Mouse (Mus musculus) lung, adult 2 months (tissue): ENCODE results near the gene Trak1.

ENCODE experiments used
- CTCF ChIP-seq: fragments of 200-500 bp; IDR thresholded peaks from 2 replicates; pipeline ENCODE4 v1.5.1; 2011; ENCODE audit warnings: mild to moderate bottlenecking, low read length, control low read depth; ENCODE audit not compliant: insufficient read depth
- POLR2A ChIP-seq: fragments of 200-500 bp; IDR thresholded peaks from 2 replicates; pipeline ENCODE4 v1.6.1; 2011; ENCODE audit warnings: low read depth, mild to moderate bottlenecking, control low read depth, low read length, borderline replicate concordance; ENCODE audit errors: extremely low read depth

DNA sequence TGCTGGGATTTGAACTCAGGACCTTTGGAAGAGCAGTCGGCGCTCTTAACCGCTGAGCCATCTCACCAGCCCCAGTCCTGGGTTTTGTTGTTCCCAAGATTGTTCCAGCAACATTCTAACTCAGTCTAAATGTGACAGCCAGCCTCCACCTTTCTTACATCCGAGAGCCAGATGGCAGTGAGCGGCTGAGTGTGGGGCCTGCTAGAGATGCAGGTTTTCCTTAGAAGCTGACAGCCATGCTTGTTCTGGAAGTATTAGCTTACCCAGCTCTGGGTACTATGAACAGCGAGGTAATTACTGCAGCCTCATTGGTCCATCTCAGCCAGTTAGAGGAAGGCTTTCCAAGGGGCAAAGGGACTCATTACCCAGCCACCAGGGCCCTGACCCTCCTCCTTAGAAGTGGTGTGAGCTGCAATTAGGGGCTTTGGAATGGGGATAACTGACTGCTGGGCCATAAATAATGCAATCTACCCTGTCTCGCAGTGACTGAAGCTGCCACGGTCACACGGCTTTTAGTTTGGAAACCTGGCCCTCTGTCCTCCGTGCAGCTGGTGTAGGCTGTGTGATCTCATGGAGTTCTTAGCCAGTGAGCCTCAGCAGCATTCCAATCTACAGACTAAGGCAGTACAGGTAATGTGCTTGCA is 22.1 kb downstream of the Trak1 start:
- no peak for TF ChIP-seq CTCF
- no peak for TF ChIP-seq POLR2A
